In the genomic region with DNA sequence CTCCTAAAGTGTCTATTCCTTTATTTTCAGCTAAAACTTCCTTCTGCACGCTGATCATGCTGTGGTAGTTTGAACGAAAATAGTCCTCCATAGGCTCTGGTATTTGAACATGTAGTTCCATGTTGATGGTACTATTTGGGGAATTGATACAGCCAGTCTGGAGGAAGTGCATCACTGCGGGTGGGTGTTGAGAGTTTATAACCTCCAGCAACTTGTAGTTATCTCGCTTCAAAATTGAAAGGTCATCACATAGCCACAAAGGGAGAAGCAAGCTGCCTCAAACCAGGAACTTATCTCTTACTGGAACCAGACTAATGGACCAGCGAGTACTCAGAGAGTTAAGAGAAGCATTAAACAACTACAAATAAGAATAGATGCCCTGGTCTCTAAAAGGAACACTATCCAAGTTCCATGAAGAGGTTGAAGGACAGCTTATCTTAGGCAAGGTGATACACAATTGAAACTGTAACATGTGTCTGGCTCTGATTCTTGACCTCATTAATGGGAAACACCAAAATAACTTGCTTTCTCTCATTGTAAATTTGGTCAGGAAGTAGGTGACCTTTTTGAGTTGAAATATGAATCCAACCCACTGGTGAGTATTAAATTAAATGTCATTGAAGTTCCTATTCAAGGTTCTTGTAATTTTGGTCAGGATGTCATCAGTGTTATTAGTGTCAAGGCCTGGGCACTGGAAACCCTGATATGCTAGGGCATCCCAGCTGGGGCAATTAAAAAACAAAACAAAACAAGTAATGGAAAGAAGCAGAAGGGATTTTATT, we compare ENCODE assay signal across 35 mouse cellular contexts. TPM values are rescaled to one million over a fixed set of nuclear protein-coding genes. Genes with fewer than 3 reads are reported as not detected.
DNase-seq lines count a peak whose midpoint lies in the region; ATAC-seq and TF ChIP-seq lines count a peak whose summit lies in the region.
"Had no signal": no experiment of that assay in that cellular context is flagged by ENCODE, and none has a peak within 500 bp of the region (broad histone marks: within the 10 kb centered on the region; RNA-seq: fewer than 3 reads in every experiment).

No protein-coding gene starts in this region.

- TF ChIP-seq CTCF in liver, adult 2 months (IDR thresholded peaks at IDR 0.05; ENCODE audit: low read depth, low read length) = no peak

- WGBS in liver, adult 2 months = 77% methylated on average over 5 of the region's 5 CpGs
- WGBS in liver, embryonic 12.5 days (ENCODE audit: insufficient replicate concordance) = 27% methylated on average over 5 of the region's 5 CpGs

- peak; percentile 90 for DNase-seq in heart, adult 11 months
- DNase-seq in heart, postnatal 4 days = no peak
- DNase-seq in liver, adult 2 months (ENCODE audit: extremely low read depth, low read depth, low spot score) = peak; percentile 58
- no peak for DNase-seq in adrenal gland, adult 8-10 months
- DNase-seq: cerebellum, adult 11-12 months; cerebellum, postnatal 14 days; kidney, adult 11 months; layer of hippocampus, adult 9-11 months; lung, adult 18-20 months; lung, postnatal 10 days; midbrain, embryonic 14.5 days; right cerebral cortex, postnatal 25 days; spleen, adult 18-20 months; thymus, adult 18-20 months; thymus, postnatal 36 days had no signal

- H3K4me3 ChIP-seq in liver, adult 2 months (ENCODE audit: insufficient read depth, low read depth, low read length) = no peak overlapping the region
- no peak overlapping the region for H3K4me3 ChIP-seq in liver, embryonic 12.5 days
- H3K4me3 ChIP-seq: embryonic facial prominence, embryonic 12.5 days; erythroblast, embryonic 14.5 days; forebrain, embryonic 12.5 days; hindbrain, embryonic 12.5 days; limb, embryonic 15.5 days; megakaryocyte, embryonic 14.5 days; neural tube, embryonic 12.5 days had no signal

- TF ChIP-seq POLR2A in liver, adult 2 months (IDR thresholded peaks at IDR 0.05; ENCODE audit: extremely low read depth, insufficient read depth, low read length) = no peak

- H3K9ac ChIP-seq in liver, adult 2 months (ENCODE audit: low read depth, low read length) = no peak overlapping the region
- H3K9ac ChIP-seq in liver, embryonic 12.5 days = no peak overlapping the region
- H3K9ac ChIP-seq: embryonic facial prominence, embryonic 12.5 days; forebrain, embryonic 12.5 days; hindbrain, embryonic 12.5 days; limb, embryonic 15.5 days; neural tube, embryonic 12.5 days had no signal

- no peaks in the 10 kb centered on the region for H3K27me3 ChIP-seq in liver, adult 2 months (ENCODE audit: control insufficient read depth, insufficient read depth, low read length)
- H3K27me3 ChIP-seq in liver, embryonic 12.5 days (replicated peaks) = peaks cover 2% of the 10 kb centered on the region
- H3K27me3 ChIP-seq: embryonic facial prominence, embryonic 12.5 days; forebrain, embryonic 12.5 days; limb, embryonic 15.5 days; neural tube, embryonic 12.5 days; Patski had no signal

- peaks cover 12% of the 10 kb centered on the region; the same call in 1 of the 2 replicates for H3K4me1 ChIP-seq in liver, adult 2 months (ENCODE audit: control insufficient read depth, insufficient read depth, low read length)
- H3K4me1 ChIP-seq in liver, embryonic 12.5 days = 0 out of 2 replicates have a peak, but pooled peaks cover 4% of the 10 kb centered on the region
- H3K4me1 ChIP-seq: embryonic facial prominence, embryonic 12.5 days; forebrain, embryonic 12.5 days; hindbrain, embryonic 12.5 days; limb, embryonic 15.5 days; neural tube, embryonic 12.5 days had no signal

- no peak for ATAC-seq in liver, embryonic 12.5 days
- peak; percentile 77 for ATAC-seq in common myeloid progenitor, adult 5-6 weeks (replicated peaks; ENCODE audit: low read depth, poor library complexity, severe bottlenecking)
- peak; percentile 88 for ATAC-seq in monocyte, adult 5-6 weeks (replicated peaks; ENCODE audit: insufficient number of reproducible peaks, low FRiP score, low TSS enrichment, poor library complexity, severe bottlenecking)
- ATAC-seq: Patski had no signal

- H3K36me3 ChIP-seq in liver, adult 2 months (ENCODE audit: control insufficient read depth, insufficient read depth, low read length) = no peaks in the 10 kb centered on the region
- no peaks in the 10 kb centered on the region for H3K36me3 ChIP-seq in liver, embryonic 12.5 days
- H3K36me3 ChIP-seq: embryonic facial prominence, embryonic 12.5 days; forebrain, embryonic 12.5 days; hindbrain, embryonic 12.5 days; limb, embryonic 15.5 days; neural tube, embryonic 12.5 days had no signal

- no peaks in the 10 kb centered on the region for H3K9me3 ChIP-seq in liver, embryonic 12.5 days (replicated peaks)
- H3K9me3 ChIP-seq: embryonic facial prominence, embryonic 12.5 days; forebrain, embryonic 12.5 days; hindbrain, embryonic 12.5 days; limb, embryonic 15.5 days; megakaryocyte, embryonic 14.5 days; neural tube, embryonic 12.5 days had no signal

- H3K79me2 ChIP-seq in liver, adult 2 months (ENCODE audit: control insufficient read depth, insufficient read depth, low read length) = no peaks in the 10 kb centered on the region

- H3K27ac ChIP-seq in liver, adult 2 months (replicated peaks; ENCODE audit: insufficient read depth, low read depth, low read length) = no peak overlapping the region
- no peak overlapping the region for H3K27ac ChIP-seq in liver, embryonic 12.5 days
- H3K27ac ChIP-seq: embryonic facial prominence, embryonic 12.5 days; forebrain, embryonic 12.5 days; hindbrain, embryonic 12.5 days; limb, embryonic 15.5 days; neural tube, embryonic 12.5 days had no signal

- no peak overlapping the region for H3K4me2 ChIP-seq in liver, embryonic 12.5 days
- H3K4me2 ChIP-seq: embryonic facial prominence, embryonic 12.5 days; forebrain, embryonic 12.5 days; hindbrain, embryonic 12.5 days; limb, embryonic 15.5 days; neural tube, embryonic 12.5 days had no signal

RNA-seq across cellular contexts. Expression of a gene that starts 5.8 kb away (rescaled TPM):
- 10 to 100 TPM; 19.7 to 21.0 TPM for total RNA-seq in heart, postnatal 4 days (2021)
- total RNA-seq in liver, adult 2 months (2014; rRNA removed) = 30.4 and 35.3 TPM in 2 replicates
- polyA plus RNA-seq in liver, adult 2 months (2012; rRNA removed) = 32.6 and 40.9 TPM in 2 replicates
- polyA plus RNA-seq in liver, embryonic 12.5 days (2016; fragmentation: Nextera tagmentation; extraction: Ambion mirVana) = 4.9 and 5.7 TPM in 2 replicates
- 3.6 and 4.3 TPM in 2 replicates for total RNA-seq in common myeloid progenitor, adult 5-6 weeks (2017)
- total RNA-seq in monocyte, adult 5-6 weeks (2017) = 90.6 to 170 TPM (median 150 TPM) in 3 replicates
- total RNA-seq in adrenal gland, adult 8-10 months (2022) = 10 to 100 TPM; 27.4 to 41.7 (median 33.5) TPM

RNA-seq across cellular contexts. Expression of a gene that starts 18.2 kb away (rescaled TPM):
- 100 to 1,000 TPM; 167 to 175 TPM for total RNA-seq in heart, postnatal 4 days (2021)
- 190 and 256 TPM in 2 replicates for total RNA-seq in liver, adult 2 months (2014; rRNA removed)
- polyA plus RNA-seq in liver, adult 2 months (2012; rRNA removed) = 0.95 and 3.1 TPM in 2 replicates
- 8.6 and 11.6 TPM in 2 replicates for polyA plus RNA-seq in liver, embryonic 12.5 days (2016; fragmentation: Nextera tagmentation; extraction: Ambion mirVana)
- 434 and 555 TPM in 2 replicates for total RNA-seq in common myeloid progenitor, adult 5-6 weeks (2017)
- 82.1 to 150 TPM (median 93.5 TPM) in 3 replicates for total RNA-seq in monocyte, adult 5-6 weeks (2017)
- 10 to 100 TPM; 71.9 to 93.9 (median 88.6) TPM for total RNA-seq in adrenal gland, adult 8-10 months (2022)

RNA-seq across cellular contexts. Expression of a gene that starts 20.8 kb away (rescaled TPM):
- 1 to 10 TPM; 1.6 to 1.8 TPM for total RNA-seq in heart, postnatal 4 days (2021)
- total RNA-seq in liver, adult 2 months (2014; rRNA removed) = not detected in 2 replicates
- polyA plus RNA-seq in liver, adult 2 months (2012; rRNA removed) = not detected in 2 replicates
- polyA plus RNA-seq in liver, embryonic 12.5 days (2016; fragmentation: Nextera tagmentation; extraction: Ambion mirVana) = not detected in 2 replicates
- total RNA-seq in common myeloid progenitor, adult 5-6 weeks (2017) = 0.55 and 3.1 TPM in 2 replicates
- not detected in 3 replicates for total RNA-seq in monocyte, adult 5-6 weeks (2017)
- under 1 TPM in 1 of 4 experiments, not detected in 3; 0.26 TPM for total RNA-seq in adrenal gland, adult 8-10 months (2022)
- total RNA-seq: adrenal gland, adult 18-20 months; gastrocnemius, adult 8-10 months; left cerebral cortex, adult 18-20 months; left cerebral cortex, postnatal 25 days had no signal
- polyA plus RNA-seq: forebrain, embryonic 12.5 days; gonadal fat pad, adult 2 months; heart, embryonic 16.5 days; hindbrain, embryonic 12.5 days; kidney, embryonic 16.5 days; large intestine, adult 2 months; limb, embryonic 15.5 days; midbrain, embryonic 14.5 days; neural tube, embryonic 12.5 days; stomach, embryonic 14.5 days had no signal

RNA-seq across cellular contexts. Expression of a gene that starts 22.2 kb away (rescaled TPM):
- 100 to 1,000 TPM; 472 to 511 TPM for total RNA-seq in heart, postnatal 4 days (2021)
- total RNA-seq in liver, adult 2 months (2014; rRNA removed) = 43.6 and 68.1 TPM in 2 replicates
- polyA plus RNA-seq in liver, adult 2 months (2012; rRNA removed) = 20.9 and 31.6 TPM in 2 replicates
- polyA plus RNA-seq in liver, embryonic 12.5 days (2016; fragmentation: Nextera tagmentation; extraction: Ambion mirVana) = 56.9 and 57.2 TPM in 2 replicates
- total RNA-seq in common myeloid progenitor, adult 5-6 weeks (2017) = 753 and 796 TPM in 2 replicates
- total RNA-seq in monocyte, adult 5-6 weeks (2017) = 589 to 739 TPM (median 677 TPM) in 3 replicates
- total RNA-seq in adrenal gland, adult 8-10 months (2022) = 100 to 1,000 TPM; 212 to 290 (median 255) TPM

RNA-seq across cellular contexts. Expression of a gene that starts 28.9 kb away (rescaled TPM):
- 100 to 1,000 TPM; 252 to 264 TPM for total RNA-seq in heart, postnatal 4 days (2021)
- total RNA-seq in liver, adult 2 months (2014; rRNA removed) = 8.0 and 24.1 TPM in 2 replicates
- polyA plus RNA-seq in liver, adult 2 months (2012; rRNA removed) = 0.20 and 0.27 TPM in 2 replicates
- 4.8 and 6.7 TPM in 2 replicates for polyA plus RNA-seq in liver, embryonic 12.5 days (2016; fragmentation: Nextera tagmentation; extraction: Ambion mirVana)
- 801 and 823 TPM in 2 replicates for total RNA-seq in common myeloid progenitor, adult 5-6 weeks (2017)
- 6.8 TPM in 1 of 3 replicates, not detected in the others for total RNA-seq in monocyte, adult 5-6 weeks (2017)
- 10 to 100 TPM in 1 of 4 experiments, 1 to 10 TPM in 3; 4.3 to 10.9 (median 7.4) TPM for total RNA-seq in adrenal gland, adult 8-10 months (2022)
- total RNA-seq: gastrocnemius, adult 8-10 months; left cerebral cortex, adult 18-20 months had no signal

Comparison
In these comparisons a context has a peak if more than half of its experiments do, and no peak if none do; other contexts are left out.
1. DNase-seq: peak in heart, adult 11 months (single experiment) and liver, adult 2 months (single experiment); none in heart, postnatal 4 days (single experiment) and adrenal gland, adult 8-10 months (single experiment).